Mouse (Mus musculus) neutrophil, adult 83 days (primary cell): ENCODE measurements around the gene Cdcp1. TPM values are rescaled to one million over a fixed set of nuclear protein-coding genes. Genes with fewer than 3 reads are reported as not detected.

Experiments used
- total RNA-seq, 2 experiments: library from RNA; stranded (reverse); gene quantifications; one replicate each; pipeline ENCODE4 v1.2.4; 2023

The Cdcp1 gene
- not detected for total RNA-seq

GRCm38 (mm10) chr9:123215621-123216440 lies at the start of gene Cdcp1:
Gene Cdcp1, minus strand, starts transcription at chr9:123216038.

GRCm38 (mm10) chr9:123260611-123261021 lies 44.8 kb upstream of the Cdcp1 start, which contains the start of gene Tmem158:
Gene Tmem158, minus strand, starts transcription at chr9:123260764.

GRCm38 (mm10) chr9:123150241-123151020 lies 65.4 kb downstream of the Cdcp1 start, which contains the start of gene Clec3b:
Gene Clec3b, plus strand, starts transcription at chr9:123150946.

Other genes with a start within 250 kb of the Cdcp1 start
- 1 to 10 TPM; 3.2 to 4.1 TPM for gene Tmem42, start 194.7 kb downstream of the Cdcp1 start, total RNA-seq
- gene Tgm4, start 181.3 kb downstream of the Cdcp1 start, total RNA-seq: not detected
- 100 to 1,000 TPM; 102 to 105 TPM for gene Zdhhc3, start 102.8 kb downstream of the Cdcp1 start, total RNA-seq
- 10 to 100 TPM; 30.7 to 32.1 TPM for gene Exosc7, start 102.8 kb downstream of the Cdcp1 start, total RNA-seq
- gene Clec3b, start 65.1 kb downstream of the Cdcp1 start, total RNA-seq: not detected
- under 1 TPM in 1 of 2 experiments, not detected in 1; 0.20 TPM for gene Tmem158, start 44.7 kb upstream of the Cdcp1 start, total RNA-seq
- gene Lars2, start 150.9 kb upstream of the Cdcp1 start, total RNA-seq: 100 to 1,000 TPM; 280 to 370 TPM